Mouse (Mus musculus) embryo, embryonic 9.5 days (tissue): ENCODE results near the gene Gpr22.

Source experiments
- DNase-seq: peaks from one replicate; pipeline ENCODE4 v3.0.0-alpha.2; 2017; ENCODE audit errors: extremely low spot score

The Gpr22 gene

GRCm38 (mm10) chr12:31713600-31713999 lies at the start of gene Gpr22:
Gene Gpr22 (minus strand): TSS chr12:31713947.
- no peak for DNase-seq

- DNase-seq = no peak
These were observed 42.4 kb upstream of the Gpr22 start for GRCm38 (mm10) chr12:31755885-31756755.

- DNase-seq = no peak
These were observed 40.7 kb upstream of the Gpr22 start for GRCm38 (mm10) chr12:31754465-31754864.

DNA sequence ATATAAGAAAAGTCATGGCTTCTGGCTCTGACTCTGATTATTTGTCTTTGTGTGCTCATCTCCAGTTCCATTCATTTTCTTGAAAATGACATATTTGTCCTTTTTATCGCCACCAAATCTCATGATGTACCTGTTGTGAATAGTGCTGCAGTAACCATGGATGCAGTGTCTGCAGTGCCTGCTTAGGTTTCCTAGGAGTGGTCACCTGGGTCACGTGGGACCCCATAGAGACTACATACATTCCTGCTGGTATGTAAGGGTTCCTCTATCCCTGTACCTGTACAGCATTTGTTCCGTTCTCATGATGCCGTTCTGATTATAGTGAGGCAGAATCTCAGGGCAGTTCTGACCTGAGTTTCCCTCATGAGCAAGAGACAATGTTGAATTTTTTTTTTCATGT lies 36.1 kb upstream of the Gpr22 start:
- no peak for DNase-seq

GRCm38 (mm10) chr12:31747301-31747700 lies 33.6 kb upstream of the Gpr22 start:
- DNase-seq = no peak

- no peak for DNase-seq
These were observed 20.9 kb upstream of the Gpr22 start for GRCm38 (mm10) chr12:31734616-31735015.

DNA sequence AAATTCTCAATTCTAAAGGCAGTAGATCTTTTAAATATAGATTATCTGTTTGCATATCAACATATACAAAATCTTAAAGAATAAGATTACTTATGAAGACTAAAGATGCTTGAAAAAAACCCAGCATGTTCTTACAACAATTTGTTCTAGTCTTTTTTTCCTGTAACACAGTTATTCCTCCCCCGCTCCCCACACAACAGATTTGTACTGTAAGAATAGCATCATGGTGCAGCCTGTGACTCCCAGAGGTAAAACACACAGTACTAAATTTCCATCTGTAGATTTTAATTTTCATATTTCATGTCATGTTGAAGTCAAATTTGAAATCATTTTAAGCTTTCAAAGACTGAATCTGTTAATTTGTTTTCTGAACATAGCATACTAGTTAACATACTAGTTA lies 16.4 kb upstream of the Gpr22 start:
- no peak for DNase-seq

GRCm38 (mm10) chr12:31726707-31727106 lies 13.0 kb upstream of the Gpr22 start:
- DNase-seq = no peak

DNA sequence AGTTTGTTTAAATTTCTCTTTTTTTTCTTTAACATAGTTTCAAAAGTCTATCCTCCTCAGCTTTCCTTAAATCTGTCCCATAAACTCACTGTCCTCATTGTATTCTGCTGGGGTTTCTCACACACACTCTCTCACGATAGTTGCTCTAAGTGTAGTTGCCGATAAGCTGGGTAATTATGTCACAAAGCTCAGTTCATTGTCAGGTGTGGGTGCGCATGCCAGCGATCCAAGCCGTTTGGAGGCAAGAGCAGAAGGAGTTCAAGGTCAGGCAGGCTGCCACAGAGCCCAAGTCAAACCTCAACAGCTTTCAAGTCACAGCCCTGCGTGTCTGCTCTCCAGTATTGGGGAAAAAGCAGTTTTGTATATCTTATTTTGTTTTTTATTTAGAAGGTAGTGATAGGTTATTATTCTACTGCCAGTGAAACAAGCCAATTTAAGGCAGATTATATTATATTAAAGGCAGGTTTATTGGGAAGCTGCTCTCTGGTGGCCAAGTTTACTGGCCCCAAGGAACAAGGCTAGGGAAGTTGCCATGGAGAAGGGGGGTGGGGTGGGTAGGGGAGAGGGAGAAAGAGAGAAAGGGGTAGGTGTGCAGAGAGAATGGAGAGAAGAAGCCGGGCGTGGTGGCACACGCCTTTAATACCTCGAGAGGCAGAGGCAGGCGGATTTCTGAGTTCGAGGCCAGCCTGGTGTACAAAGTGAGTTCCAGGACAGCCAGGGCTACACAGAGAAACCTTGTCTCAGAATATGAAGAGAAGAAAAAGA lies 11.9 kb upstream of the Gpr22 start:
- no peak for DNase-seq

DNA sequence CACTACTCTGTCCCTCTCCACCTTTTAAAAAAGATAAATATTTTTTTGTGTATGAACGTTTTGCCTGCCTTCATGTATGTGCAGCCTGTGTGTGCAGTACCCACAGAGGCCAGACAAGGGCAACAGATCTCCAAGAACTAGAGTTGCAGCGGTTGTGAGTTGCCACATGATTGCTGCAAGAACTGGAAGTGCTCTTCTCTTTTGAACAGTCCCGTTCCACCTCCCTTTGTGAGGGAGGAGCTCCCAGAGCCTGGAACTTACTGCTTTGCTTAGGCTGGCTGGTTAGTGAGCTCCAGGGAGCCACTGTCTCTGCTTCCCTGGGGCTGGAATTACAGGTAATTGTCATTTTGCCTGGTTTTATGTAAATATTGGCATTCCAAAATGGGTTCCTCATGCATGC lies 10.8 kb upstream of the Gpr22 start:
- DNase-seq = no peak

GRCm38 (mm10) chr12:31719586-31720275 lies 6.0 kb upstream of the Gpr22 start:
- no peak for DNase-seq

GRCm38 (mm10) chr12:31714070-31714469 lies 323 bp upstream of the Gpr22 start:
- no peak for DNase-seq

GRCm38 (mm10) chr12:31712727-31713126 lies 1.0 kb downstream of the Gpr22 start:
- no peak for DNase-seq

DNA sequence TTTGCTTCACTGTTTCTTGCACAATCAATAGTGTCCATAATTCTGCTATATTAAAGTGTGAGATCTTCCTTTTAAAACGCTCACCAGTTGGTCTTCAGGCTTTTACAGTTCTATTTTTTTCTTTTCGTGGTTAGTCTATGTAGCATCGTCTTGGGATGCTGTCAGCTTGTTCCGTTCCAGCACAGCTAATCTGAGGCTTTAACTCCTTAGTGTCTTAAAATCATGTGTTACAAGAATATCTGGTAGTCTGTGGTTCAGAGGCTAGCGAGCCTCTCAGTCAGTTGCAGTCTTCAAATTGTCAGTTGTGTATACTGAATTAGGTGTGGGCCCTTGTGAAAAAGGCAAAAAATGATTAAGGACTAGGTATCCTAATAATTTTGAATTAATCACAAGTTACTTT lies 1.5 kb downstream of the Gpr22 start:
- no peak for DNase-seq

- DNase-seq = no peak
These were observed 4.1 kb downstream of the Gpr22 start for GRCm38 (mm10) chr12:31709665-31710064.

GRCm38 (mm10) chr12:31707531-31707930 lies 6.2 kb downstream of the Gpr22 start:
- DNase-seq = no peak

GRCm38 (mm10) chr12:31706168-31706567 lies 7.6 kb downstream of the Gpr22 start:
- no peak for DNase-seq

DNA sequence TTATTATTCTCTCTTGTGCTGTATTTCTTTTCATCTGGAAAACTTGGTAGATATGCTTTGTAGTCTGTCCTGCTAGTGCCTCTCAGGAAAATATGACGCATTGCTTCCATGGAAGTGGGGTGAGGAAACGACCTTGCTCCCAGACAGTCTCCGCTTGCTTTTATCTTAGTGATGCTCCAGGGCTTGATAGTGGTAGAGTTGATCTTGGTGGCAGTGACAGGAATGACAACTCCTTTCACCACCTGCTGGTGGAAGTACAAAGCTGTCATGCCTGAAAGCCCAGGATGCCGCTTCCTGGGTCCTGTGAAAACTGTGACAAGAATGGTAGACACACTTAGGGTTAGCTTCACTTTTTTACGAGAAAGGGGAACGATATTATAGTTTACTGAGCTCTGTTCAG lies 9.8 kb downstream of the Gpr22 start:
- no peak for DNase-seq

- DNase-seq = no peak
These were observed 12.3 kb downstream of the Gpr22 start for GRCm38 (mm10) chr12:31701411-31701810.

DNA sequence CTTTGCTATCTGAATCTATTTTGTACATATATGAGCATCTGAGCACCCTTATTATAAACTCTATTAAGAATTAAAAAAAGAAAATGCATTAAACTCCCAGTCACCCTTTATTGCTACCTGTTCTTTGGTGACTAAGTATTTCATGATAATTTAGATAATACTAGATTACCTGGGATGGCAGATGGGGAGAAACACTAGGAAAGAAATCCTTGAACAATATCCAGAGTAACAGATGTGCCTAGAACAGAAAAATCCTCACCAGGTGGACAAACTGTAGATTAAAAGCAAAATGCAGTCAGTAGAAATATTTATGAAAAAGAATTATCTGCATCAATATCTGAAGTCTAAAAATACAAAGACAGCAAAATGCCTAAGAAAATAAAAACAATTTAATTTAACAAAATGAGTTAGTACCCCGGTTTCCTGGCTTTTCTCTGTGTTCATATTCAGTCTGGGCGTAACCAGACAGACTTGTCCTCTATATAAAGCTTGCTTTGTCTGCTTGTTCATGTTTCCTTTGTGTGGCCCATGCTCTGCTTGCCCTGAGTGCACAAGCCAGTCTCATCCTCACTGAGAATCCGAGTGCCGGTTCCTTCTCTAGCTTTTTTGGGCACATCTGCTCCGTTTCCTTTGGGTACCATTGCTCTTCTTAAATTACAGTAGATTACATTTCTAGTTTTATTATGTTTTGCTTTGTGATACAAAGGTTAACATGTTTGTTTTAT lies 13.0 kb downstream of the Gpr22 start:
- DNase-seq = no peak

GRCm38 (mm10) chr12:31693278-31693677 lies 20.5 kb downstream of the Gpr22 start:
- no peak for DNase-seq

DNA sequence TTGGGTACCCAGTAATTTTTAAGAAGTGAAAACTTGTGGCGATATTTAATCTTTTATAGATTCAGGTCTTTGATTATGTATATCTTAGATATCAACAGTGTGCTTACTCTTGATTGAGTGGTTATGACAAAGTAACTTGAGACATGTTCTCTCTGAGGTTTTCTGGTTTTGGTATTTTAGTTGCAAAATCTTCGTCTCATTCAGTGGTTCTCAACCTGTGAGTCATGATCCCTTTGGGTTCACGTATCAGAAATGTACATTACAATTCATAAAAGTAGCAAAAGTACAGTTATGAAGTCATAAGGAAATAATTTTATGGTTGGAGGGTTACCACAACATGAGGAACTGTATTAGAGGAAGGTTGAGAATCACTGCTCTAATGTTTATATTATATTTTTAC lies 27.1 kb downstream of the Gpr22 start:
- DNase-seq = no peak
